Mouse (Mus musculus): ENCODE measurements around the gene Krtap3-2. TPM values are rescaled to one million over a fixed set of nuclear protein-coding genes. Genes with fewer than 3 reads are reported as not detected.
"Not testable (repeated sequence)": the region's sequence is repeated elsewhere in the genome, so short reads cannot be mapped to it uniquely, and the experiment has no call there.

The Krtap3-2 gene
- polyA plus RNA-seq (2012; rRNA removed): not detected in 2 replicates
- not detected in 2 replicates for polyA plus RNA-seq (2014; fragmentation: Nextera tagmentation; extraction: Ambion mirVana)

- H3K4me2 ChIP-seq (ENCODE audit: low read depth): no peak within 1 kb of the TSS
- H3K27me3 ChIP-seq (ENCODE audit: control insufficient read depth, insufficient read depth, low read length): no peaks in the 10 kb centered on the region
- no peak within 1 kb of the TSS for H3K4me3 ChIP-seq (ENCODE audit: insufficient read depth in 1 of 2, low read depth in 2 of 2, low read length in 2 of 2)
- H3K27ac ChIP-seq: no peak within 1 kb of the TSS
- no peaks in the 10 kb centered on the region for H3K4me1 ChIP-seq (replicated peaks; ENCODE audit: control insufficient read depth in 2 of 2, insufficient read depth in 2 of 2, low read length in 1 of 2)
- no peak for DNase-seq (ENCODE audit: low read depth in 3 of 3, low spot score in 3 of 3)
- no peak for TF ChIP-seq EP300 (IDR thresholded peaks at IDR 0.05; ENCODE audit: low read depth)
- no peak for TF ChIP-seq CTCF (IDR thresholded peaks at IDR 0.05; ENCODE audit: low read depth)
- WGBS (ENCODE audit: insufficient replicate concordance): 28% methylated on average over 2 of the region's 2 CpGs
- no peaks in the 10 kb centered on the region for H3K9me3 ChIP-seq (ENCODE audit: control insufficient read depth, low read length)
- H3K36me3 ChIP-seq (replicated peaks; ENCODE audit: control insufficient read depth, insufficient read depth, low read depth): no peaks in the 10 kb centered on the region
- ATAC-seq (ENCODE audit: insufficient read depth): no peak
- H3K9ac ChIP-seq (replicated peaks): no peak within 1 kb of the TSS
These were observed at the start of gene Krtap3-2 for GRCm38 (mm10) chr11:99556753-99557152. TSS of gene Krtap3-2 (minus strand) at chr11:99556853.

GRCm38 (mm10) chr11:99603208-99603607, 46.6 kb upstream of the Krtap3-2 start, which contains the start of gene Gm11938:
TSS of gene Gm11938 (minus strand) at chr11:99603308.
- not testable (repeated sequence) for H3K4me3 ChIP-seq (ENCODE audit: insufficient read depth in 1 of 2, low read depth in 2 of 2, low read length in 2 of 2); H3K9ac ChIP-seq (replicated peaks); H3K4me1 ChIP-seq (replicated peaks; ENCODE audit: control insufficient read depth in 2 of 2, insufficient read depth in 2 of 2, low read length in 1 of 2); H3K27ac ChIP-seq; H3K4me2 ChIP-seq (ENCODE audit: low read depth); DNase-seq (ENCODE audit: low read depth in 3 of 3, low spot score in 3 of 3); H3K9me3 ChIP-seq (ENCODE audit: control insufficient read depth, low read length); H3K36me3 ChIP-seq (replicated peaks; ENCODE audit: control insufficient read depth, insufficient read depth, low read depth); H3K27me3 ChIP-seq (ENCODE audit: control insufficient read depth, insufficient read depth, low read length); ATAC-seq (ENCODE audit: insufficient read depth)
- WGBS (ENCODE audit: insufficient replicate concordance): 50% methylated on average over 1 of the region's 1 CpGs

- H3K9me3 ChIP-seq (ENCODE audit: control insufficient read depth, low read length); H3K9ac ChIP-seq (replicated peaks); H3K36me3 ChIP-seq (replicated peaks; ENCODE audit: control insufficient read depth, insufficient read depth, low read depth); ATAC-seq (ENCODE audit: insufficient read depth); H3K4me1 ChIP-seq (replicated peaks; ENCODE audit: control insufficient read depth in 2 of 2, insufficient read depth in 2 of 2, low read length in 1 of 2); H3K27me3 ChIP-seq (ENCODE audit: control insufficient read depth, insufficient read depth, low read length); H3K4me2 ChIP-seq (ENCODE audit: low read depth); DNase-seq (ENCODE audit: low read depth in 3 of 3, low spot score in 3 of 3); H3K4me3 ChIP-seq (ENCODE audit: insufficient read depth in 1 of 2, low read depth in 2 of 2, low read length in 2 of 2); H3K27ac ChIP-seq: not testable (repeated sequence)
- 64% methylated on average over 6 of the region's 6 CpGs for WGBS (ENCODE audit: insufficient replicate concordance)
These were observed 41.1 kb upstream of the Krtap3-2 start, which contains the start of gene Krtap9-3 for GRCm38 (mm10) chr11:99597742-99598141. TSS of gene Krtap9-3 (minus strand) at chr11:99598105.

GRCm38 (mm10) chr11:99590981-99591380, 34.3 kb upstream of the Krtap3-2 start, which contains the start of gene Krtap1-3:
TSS of gene Krtap1-3 (minus strand) at chr11:99591339.
- Histone ChIP-seq H3K9me3 (ENCODE audit: control insufficient read depth, low read length) (no peaks in the 10 kb centered on the region), H3K27me3 (ENCODE audit: control insufficient read depth, insufficient read depth, low read length) (no peaks in the 10 kb centered on the region), H3K27ac (no peak within 1 kb of the TSS), H3K4me2 (ENCODE audit: low read depth) (no peak within 1 kb of the TSS), H3K4me1 (replicated peaks; ENCODE audit: control insufficient read depth in 2 of 2, insufficient read depth in 2 of 2, low read length in 1 of 2) (no peaks in the 10 kb centered on the region), H3K36me3 (replicated peaks; ENCODE audit: control insufficient read depth, insufficient read depth, low read depth) (no peaks in the 10 kb centered on the region), H3K4me3 (ENCODE audit: insufficient read depth in 1 of 2, low read depth in 2 of 2, low read length in 2 of 2) (no peak within 1 kb of the TSS), H3K9ac (replicated peaks) (no peak within 1 kb of the TSS)
- 77% methylated on average over 6 of the region's 6 CpGs for WGBS (ENCODE audit: insufficient replicate concordance)
- DNase-seq (ENCODE audit: low read depth in 3 of 3, low spot score in 3 of 3) (no peak), ATAC-seq (ENCODE audit: insufficient read depth) (no peak)
- TF ChIP-seq CTCF (IDR thresholded peaks at IDR 0.05; ENCODE audit: low read depth) (no peak), EP300 (IDR thresholded peaks at IDR 0.05; ENCODE audit: low read depth) (no peak)

- H3K36me3 ChIP-seq (replicated peaks; ENCODE audit: control insufficient read depth, insufficient read depth, low read depth): no peaks in the 10 kb centered on the region
- H3K9me3 ChIP-seq (ENCODE audit: control insufficient read depth, low read length): no peaks in the 10 kb centered on the region
- DNase-seq (ENCODE audit: low read depth in 3 of 3, low spot score in 3 of 3): no peak
- 77% methylated on average over 7 of the region's 7 CpGs for WGBS (ENCODE audit: insufficient replicate concordance)
- no peak for TF ChIP-seq CTCF (IDR thresholded peaks at IDR 0.05; ENCODE audit: low read depth)
- no peak overlapping the region for H3K27ac ChIP-seq
- H3K4me2 ChIP-seq (ENCODE audit: low read depth): no peak overlapping the region
- no peak for ATAC-seq (ENCODE audit: insufficient read depth)
- no peak overlapping the region for H3K9ac ChIP-seq (replicated peaks)
- no peaks in the 10 kb centered on the region for H3K4me1 ChIP-seq (replicated peaks; ENCODE audit: control insufficient read depth in 2 of 2, insufficient read depth in 2 of 2, low read length in 1 of 2)
- H3K4me3 ChIP-seq (ENCODE audit: insufficient read depth in 1 of 2, low read depth in 2 of 2, low read length in 2 of 2): no peak overlapping the region
- no peaks in the 10 kb centered on the region for H3K27me3 ChIP-seq (ENCODE audit: control insufficient read depth, insufficient read depth, low read length)
These were observed 28.4 kb upstream of the Krtap3-2 start for GRCm38 (mm10) chr11:99585096-99585495.
